Mouse (Mus musculus): ENCODE results near the gene Tubgcp2. TPM values are rescaled to one million over a fixed set of nuclear protein-coding genes. Genes with fewer than 3 reads are reported as not detected.

Gene Tubgcp2
- polyA plus RNA-seq, 1 experiment from 2014 or later, result 29.2 TPM

DNA sequence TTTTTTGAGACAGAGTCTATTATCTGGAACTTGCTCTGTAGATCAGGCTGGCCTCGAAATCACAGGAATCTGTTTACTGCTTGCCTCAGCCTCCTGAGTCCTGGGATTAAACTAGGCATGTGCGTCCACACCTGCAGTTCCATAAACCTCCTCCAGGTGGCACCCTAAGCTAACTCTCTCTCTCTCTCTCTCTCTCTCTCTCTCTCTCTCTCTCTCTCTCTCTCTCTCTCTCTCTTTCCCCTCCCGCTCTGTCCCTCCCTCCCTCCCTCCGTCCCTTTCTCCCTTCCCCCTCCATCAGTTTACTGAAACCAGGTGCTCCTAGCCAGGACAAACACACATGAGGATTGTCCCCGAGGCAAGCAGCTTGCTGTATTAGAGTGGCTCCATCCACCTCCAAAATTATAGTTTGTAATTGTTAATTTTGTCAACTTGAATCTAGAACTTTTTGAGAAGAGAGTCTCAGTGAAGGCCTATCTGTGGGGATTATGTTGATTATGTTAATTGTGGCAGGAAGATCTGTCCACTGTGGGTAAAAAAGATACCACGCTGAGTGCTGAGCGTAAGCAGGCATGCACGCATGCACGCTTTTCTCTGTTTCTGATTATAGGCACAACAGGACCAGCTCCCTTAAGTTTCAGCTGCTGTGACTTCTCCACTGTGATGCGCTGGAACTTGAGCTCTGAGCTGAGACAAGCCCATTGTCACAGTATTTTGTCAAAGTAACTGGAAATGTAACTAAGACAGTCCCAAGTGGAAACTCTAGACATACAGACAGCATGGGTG, 66.9 kb downstream of the Tubgcp2 start:
- POLR2A ChIA-PET, result interaction anchor here (0.7 kb wide), 1 partner anchor 12 kb away, joined by 3 read pairs; no protein-coding TSS in a partner anchor
- no peak for TF ChIP-seq CTCF (IDR thresholded peaks at IDR 0.05)
- CTCF ChIA-PET, result interaction anchor here (0.8 to 8.7 kb wide), 12 partner anchors 10 to 171 kb away, joined by 3 to 113 read pairs (median 4); partner anchors contain the start of gene Adam8
- in situ Hi-C loops (cut with MboI; ENCODE audit: low pct_unique_long_range_greater_than_20kb), result loop anchor here (5.0 kb wide), 1 partner anchor 98 kb away; no protein-coding TSS in a partner anchor
- DNase-seq (ENCODE audit: low read depth, low spot score) (no peak), ATAC-seq (no peak)
- no peaks in the 10 kb centered on the region for H3K27me3 ChIP-seq

DNA sequence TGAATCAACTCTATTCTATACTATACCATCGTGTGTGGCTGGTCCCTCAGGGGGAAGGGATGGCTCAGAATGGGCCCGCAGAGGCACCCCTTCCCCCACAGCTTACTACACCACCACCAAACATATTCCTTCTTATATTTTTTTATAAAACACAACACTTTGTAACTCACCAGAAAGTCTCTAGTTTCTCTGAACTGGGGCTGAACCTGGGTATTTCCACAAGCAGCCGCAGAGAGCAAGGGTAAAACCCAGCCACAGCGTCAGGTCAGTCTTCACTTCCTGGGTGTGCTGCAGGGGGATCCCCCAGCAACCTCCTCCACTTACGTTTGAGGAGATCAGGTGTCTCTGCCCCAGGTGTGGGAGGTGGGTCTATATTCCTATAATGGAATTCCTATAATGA, 68.0 kb downstream of the Tubgcp2 start:
- no peak for ATAC-seq
- TF ChIP-seq CTCF (IDR thresholded peaks at IDR 0.05), result no peak

DNA sequence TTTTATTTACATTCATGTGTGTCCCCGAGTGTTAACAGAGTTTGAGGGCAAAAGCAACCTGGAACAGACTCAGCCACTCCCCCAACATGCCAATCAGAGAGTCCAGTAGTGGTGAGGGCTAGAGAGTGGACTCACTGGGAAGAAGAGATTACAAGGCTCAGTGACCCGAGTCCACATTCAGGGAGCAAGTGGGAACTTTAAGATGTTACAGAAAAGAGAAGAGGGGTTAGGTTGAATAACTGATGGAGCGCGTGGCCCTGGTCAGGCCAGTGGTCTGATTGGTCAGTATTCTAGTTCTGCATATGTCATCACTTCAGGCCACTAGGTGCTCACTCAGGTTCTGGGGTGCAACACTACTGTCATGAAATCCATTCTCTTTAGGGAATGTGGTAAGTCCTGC, 69.3 kb downstream of the Tubgcp2 start:
- POLR2A ChIA-PET, result no interaction called here
- ATAC-seq, result no peak
- CTCF ChIA-PET, result interaction anchor here (8.7 kb wide), 1 partner anchor 26 kb away, joined by 113 read pairs; the partner anchor contains the start of gene Adam8

More for the DNA sequence above, 68.0 kb downstream of the Tubgcp2 start:
- CTCF ChIA-PET, result interaction anchor here (0.8 to 8.7 kb wide), 5 partner anchors 11 to 66 kb away, joined by 3 to 113 read pairs (median 7); partner anchors contain the start of gene Adam8
- no peak for DNase-seq (ENCODE audit: low read depth, low spot score)
- in situ Hi-C loops (cut with MboI; ENCODE audit: low pct_unique_long_range_greater_than_20kb), result loop anchor here (5.0 kb wide), 1 partner anchor 99 kb away; no protein-coding TSS in a partner anchor
- POLR2A ChIA-PET, result interaction anchor here (0.7 kb wide), 1 partner anchor 13 kb away, joined by 3 read pairs; no protein-coding TSS in a partner anchor
- H3K27me3 ChIP-seq, result no peaks in the 10 kb centered on the region

DNA sequence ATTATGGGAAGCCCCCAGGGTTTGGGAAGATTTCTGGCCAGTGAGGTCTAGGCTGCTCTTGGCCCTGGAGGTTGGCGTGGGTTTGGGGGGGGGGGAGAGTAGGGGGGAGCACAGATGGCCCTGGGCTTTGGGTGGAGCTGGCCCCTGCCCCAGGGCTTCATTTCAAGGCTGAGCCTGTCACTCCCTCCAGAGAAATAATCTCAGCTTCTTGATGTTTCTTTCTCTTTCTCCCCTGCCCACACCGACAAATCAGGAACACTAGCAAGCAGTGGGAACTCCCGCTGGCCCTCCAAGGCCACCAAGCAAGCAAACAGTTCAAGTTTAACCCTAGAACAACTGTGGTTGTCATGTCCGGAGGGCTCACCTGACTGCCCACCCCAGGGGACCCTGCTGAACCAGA, 72.7 kb downstream of the Tubgcp2 start:
- H3K27me3 ChIP-seq, result no peaks in the 10 kb centered on the region
- in situ Hi-C loops (cut with MboI; ENCODE audit: low pct_unique_long_range_greater_than_20kb), result loop anchor here (5.0 kb wide), 1 partner anchor 33 kb away; no protein-coding TSS in a partner anchor
- no peak for ATAC-seq
- TF ChIP-seq CTCF (IDR thresholded peaks at IDR 0.05), result no peak
- CTCF ChIA-PET, result interaction anchor here (1.0 kb wide), 1 partner anchor 10 kb away, joined by 3 read pairs; no protein-coding TSS in a partner anchor
- no peak for DNase-seq (ENCODE audit: low read depth, low spot score)
- POLR2A ChIA-PET, result interaction anchor here (0.9 kb wide), 1 partner anchor 173 kb away, joined by 3 read pairs; the partner anchor contains the start of gene Mtg1

More for the DNA sequence above, 69.3 kb downstream of the Tubgcp2 start:
- in situ Hi-C loops (cut with MboI; ENCODE audit: low pct_unique_long_range_greater_than_20kb), result loop anchor here (5.0 kb wide), 1 partner anchor 100 kb away; no protein-coding TSS in a partner anchor
- DNase-seq (ENCODE audit: low read depth, low spot score), result no peak
- H3K27me3 ChIP-seq, result no peaks in the 10 kb centered on the region
- TF ChIP-seq CTCF (IDR thresholded peaks at IDR 0.05), result no peak

DNA sequence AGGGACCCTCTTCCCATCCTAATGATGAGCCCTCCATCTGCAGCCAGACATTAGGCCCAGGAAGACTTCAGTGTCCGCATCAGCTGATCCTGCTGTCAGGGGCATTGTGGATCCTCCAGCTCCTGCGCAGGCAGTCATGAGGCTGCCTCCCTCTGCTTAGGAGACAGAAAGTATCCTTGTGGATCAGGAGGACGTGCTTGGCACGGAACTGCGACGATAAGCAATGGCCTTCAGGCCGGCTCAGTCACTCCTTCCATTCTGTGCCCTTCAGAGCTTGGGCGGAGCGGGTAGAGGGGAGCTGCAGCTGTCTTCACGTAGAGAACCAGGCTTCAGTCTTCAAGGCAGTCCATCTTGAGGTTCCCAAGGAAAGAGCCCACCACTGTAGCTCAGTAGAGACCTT, 75.3 kb downstream of the Tubgcp2 start:
- no peak for TF ChIP-seq CTCF (IDR thresholded peaks at IDR 0.05)
- CTCF ChIA-PET, result no interaction called here
- in situ Hi-C loops (cut with MboI; ENCODE audit: low pct_unique_long_range_greater_than_20kb), result loop anchor here (5.0 kb wide), 1 partner anchor 36 kb away; no protein-coding TSS in a partner anchor
- DNase-seq (ENCODE audit: low read depth, low spot score) (no peak), ATAC-seq (no peak)
- POLR2A ChIA-PET, result no interaction called here
- no peaks in the 10 kb centered on the region for H3K27me3 ChIP-seq

DNA sequence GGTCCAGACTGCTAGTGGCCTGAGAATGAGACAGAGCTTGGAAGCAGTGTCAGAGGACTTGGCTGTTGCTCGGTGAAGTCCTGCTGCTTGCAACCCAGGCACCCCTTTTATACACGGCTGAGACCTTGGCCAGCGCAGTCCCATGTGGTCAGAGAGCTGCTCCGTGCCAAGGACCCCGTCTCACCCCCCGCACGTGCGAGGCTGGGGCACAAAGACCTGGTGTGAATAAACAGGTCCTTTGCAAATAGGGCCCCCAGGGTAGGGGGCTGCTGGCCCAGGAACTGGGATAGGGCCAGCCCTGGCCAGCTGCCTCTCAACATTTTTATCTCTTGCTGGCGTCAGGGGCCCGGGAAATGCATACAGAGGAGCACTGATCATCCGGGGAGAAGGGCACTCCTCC, 78.5 kb downstream of the Tubgcp2 start:
- POLR2A ChIA-PET, result interaction anchor here (1.2 kb wide), 1 partner anchor 18 kb away, joined by 3 read pairs; no protein-coding TSS in a partner anchor
- DNase-seq (ENCODE audit: low read depth, low spot score) (no peak), ATAC-seq (no peak)
- no peaks in the 10 kb centered on the region for H3K27me3 ChIP-seq
- CTCF ChIA-PET, result interaction anchor here (2.7 kb wide), 1 partner anchor 36 kb away, joined by 8 read pairs; no protein-coding TSS in a partner anchor
- no peak for TF ChIP-seq CTCF (IDR thresholded peaks at IDR 0.05)
- in situ Hi-C loops (cut with MboI; ENCODE audit: low pct_unique_long_range_greater_than_20kb), result no loop called here

DNA sequence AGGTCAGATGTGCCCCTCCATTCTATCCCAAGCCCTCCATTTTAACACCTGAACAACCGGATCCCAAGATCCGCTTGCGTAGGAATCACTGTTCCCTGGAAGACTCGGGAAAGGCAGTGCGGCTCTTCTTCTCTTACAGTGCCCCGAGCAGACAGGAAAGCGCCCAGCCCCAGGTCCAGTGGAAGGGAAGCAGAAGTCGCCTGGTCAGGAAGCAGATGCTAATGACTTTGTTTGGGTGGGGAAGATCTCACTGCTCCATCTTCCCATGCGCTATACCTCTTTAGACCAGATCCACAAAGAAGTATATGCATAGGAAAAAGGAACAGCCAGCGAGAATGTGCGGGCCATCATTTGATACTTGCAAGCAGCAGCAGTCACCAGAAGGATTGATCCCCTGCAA, 79.0 kb downstream of the Tubgcp2 start:
- POLR2A ChIA-PET, result interaction anchor here (1.2 kb wide), 1 partner anchor 17 kb away, joined by 3 read pairs; no protein-coding TSS in a partner anchor
- CTCF ChIA-PET, result interaction anchor here (2.7 kb wide), 1 partner anchor 37 kb away, joined by 8 read pairs; no protein-coding TSS in a partner anchor
- no peaks in the 10 kb centered on the region for H3K27me3 ChIP-seq
- no peak for TF ChIP-seq CTCF (IDR thresholded peaks at IDR 0.05)
- DNase-seq (ENCODE audit: low read depth, low spot score) (no peak), ATAC-seq (no peak)
- in situ Hi-C loops (cut with MboI; ENCODE audit: low pct_unique_long_range_greater_than_20kb), result no loop called here

DNA sequence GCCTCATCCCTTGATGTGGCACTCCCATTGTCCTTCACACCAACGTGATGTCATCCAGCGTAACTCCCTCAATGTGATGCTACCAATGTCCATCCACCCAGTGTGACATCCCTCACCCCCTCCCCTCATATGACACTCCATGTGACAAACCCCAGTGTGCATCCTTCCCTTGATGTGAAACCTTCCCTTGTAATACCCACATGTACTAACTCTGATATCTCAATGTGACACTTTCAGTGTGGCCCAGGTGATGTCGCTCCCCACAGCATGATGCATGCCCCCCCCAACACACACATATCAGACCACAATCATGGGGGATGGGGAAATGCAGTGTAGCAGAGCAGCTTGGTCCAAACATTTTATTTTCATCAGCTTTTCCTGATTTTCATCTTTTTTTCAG, 79.8 kb downstream of the Tubgcp2 start:
- DNase-seq (ENCODE audit: low read depth, low spot score), result no peak
- in situ Hi-C loops (cut with MboI; ENCODE audit: low pct_unique_long_range_greater_than_20kb), result no loop called here
- ChIA-PET POLR2A (no interaction called here), CTCF (interaction anchor here (2.7 kb wide), 1 partner anchor 37 kb away, joined by 8 read pairs; no protein-coding TSS in a partner anchor)
- ATAC-seq, result no peak
- no peak for TF ChIP-seq CTCF (IDR thresholded peaks at IDR 0.05)
- no peaks in the 10 kb centered on the region for H3K27me3 ChIP-seq

DNA sequence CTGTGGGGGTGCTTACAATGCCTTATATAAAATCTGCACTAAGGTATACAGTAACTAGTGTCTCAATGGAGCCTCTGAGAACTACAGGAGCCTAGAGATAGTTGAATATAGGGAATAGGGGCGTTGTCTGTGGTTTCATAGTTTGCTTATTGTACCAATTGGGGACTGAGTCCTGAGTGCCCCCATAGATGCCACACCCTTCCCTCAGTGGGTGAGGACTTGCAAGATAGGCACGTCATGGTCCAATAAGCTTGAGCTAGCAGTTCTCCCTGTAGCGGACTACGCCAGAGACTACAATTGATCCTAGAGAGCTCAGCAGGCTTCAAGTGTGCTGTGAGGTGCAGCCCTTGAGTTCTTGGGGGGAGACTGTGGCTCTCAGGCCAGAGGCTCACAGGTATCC, 81.0 kb downstream of the Tubgcp2 start:
- DNase-seq (ENCODE audit: low read depth, low spot score), result no peak
- POLR2A ChIA-PET, result no interaction called here
- no peaks in the 10 kb centered on the region for H3K27me3 ChIP-seq
- in situ Hi-C loops (cut with MboI; ENCODE audit: low pct_unique_long_range_greater_than_20kb), result no loop called here
- no peak for ATAC-seq
- CTCF ChIA-PET, result interaction anchor here (2.7 kb wide), 1 partner anchor 39 kb away, joined by 8 read pairs; no protein-coding TSS in a partner anchor
- TF ChIP-seq CTCF (IDR thresholded peaks at IDR 0.05), result no peak

DNA sequence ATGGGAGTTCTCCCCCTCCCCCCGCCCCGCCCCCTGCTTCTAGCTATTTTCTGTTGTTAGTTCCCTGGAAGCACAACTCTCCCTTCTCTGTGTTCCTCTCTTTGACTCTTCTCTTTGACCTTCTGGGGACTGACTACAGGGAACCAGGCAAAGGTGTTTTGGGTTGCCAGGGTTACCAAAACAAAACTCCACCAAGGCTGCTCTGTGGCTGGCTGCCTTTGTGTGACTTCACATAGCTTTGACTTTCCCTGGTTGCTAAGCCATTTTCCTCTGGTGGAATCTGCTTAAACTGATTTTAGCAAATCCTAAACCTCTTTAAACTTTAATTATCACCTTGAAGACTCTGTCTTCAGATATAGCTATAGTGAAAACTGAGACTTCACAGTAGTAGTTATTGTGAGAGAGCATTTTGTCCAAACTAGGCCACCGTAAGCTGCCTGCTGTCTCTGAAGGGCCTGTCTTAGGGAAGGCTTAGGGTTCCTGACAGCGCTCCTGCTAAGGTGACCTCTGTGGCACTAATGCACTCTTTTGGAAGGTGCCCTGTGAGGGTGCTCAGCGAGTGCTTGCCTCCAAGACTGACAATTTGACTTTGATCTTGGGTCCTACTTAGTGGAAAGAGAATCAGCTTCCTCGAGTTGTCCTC, 84.4 kb downstream of the Tubgcp2 start:
- no peak for TF ChIP-seq CTCF (IDR thresholded peaks at IDR 0.05)
- ATAC-seq, result no peak
- CTCF ChIA-PET, result no interaction called here
- H3K27me3 ChIP-seq, result no peaks in the 10 kb centered on the region
- no peak for DNase-seq (ENCODE audit: low read depth, low spot score)
- POLR2A ChIA-PET, result interaction anchor here (0.5 kb wide), 1 partner anchor 100 kb away, joined by 3 read pairs; no protein-coding TSS in a partner anchor
- in situ Hi-C loops (cut with MboI; ENCODE audit: low pct_unique_long_range_greater_than_20kb), result no loop called here
